Mouse (Mus musculus) heart, embryonic 14.5 days (tissue): ENCODE data around the gene Rfx7. TPM values are rescaled to one million over a fixed set of nuclear protein-coding genes. Genes with fewer than 3 reads are reported as not detected.

Experiments used
- ATAC-seq: fragments of 200-750 bp; cut with Nextera tagmentation; 2 replicates; pipeline ENCODE4 v1.8.0; 2017; ENCODE audit warnings: low read depth, moderate TSS enrichment; ENCODE audit not compliant: insufficient number of reproducible peaks, insufficient read depth, low FRiP score
- H3K27ac ChIP-seq, 2 experiments: fragments of 200-500 bp in 1 of 2; fragments of 300-500 bp in 1 of 2; sonication (generic) in 1 of 2; replicated peaks in 1 of 2; 2 replicates each; pipeline ENCODE4 v1.5.1; 2012 to 2014; ENCODE audit warnings: low read depth in 2 of 2, low read length in 2 of 2, control low read depth in 1 of 2, mild to moderate bottlenecking in 1 of 2, mixed read lengths in 1 of 2; ENCODE audit not compliant: control insufficient read depth in 1 of 2, insufficient read depth in 1 of 2
- H3K27me3 ChIP-seq: fragments of 300-500 bp; sonication (generic); 2 replicates; pipeline ENCODE4 v1.6.1; 2014; ENCODE audit warnings: mild to moderate bottlenecking, low read length, control low read depth; ENCODE audit not compliant: control insufficient read depth, insufficient read depth
- H3K36me3 ChIP-seq: fragments of 300-500 bp; sonication (generic); 2 replicates; pipeline ENCODE4 v1.6.1; 2014; ENCODE audit warnings: mild to moderate bottlenecking, control low read depth, low read length, mixed read lengths; ENCODE audit not compliant: control insufficient read depth, insufficient read depth
- H3K4me1 ChIP-seq, 2 experiments: fragments of 200-500 bp in 1 of 2; fragments of 300-500 bp in 1 of 2; sonication (generic) in 1 of 2; 2 replicates each; pipeline ENCODE4 v1.6.1; 2012 to 2014; ENCODE audit warnings: low read length in 2 of 2, control low read depth in 1 of 2, mixed read lengths in 1 of 2; ENCODE audit not compliant: control insufficient read depth in 2 of 2, insufficient read depth in 2 of 2
- H3K4me2 ChIP-seq: fragments of 300-500 bp; sonication (generic); 2 replicates; pipeline ENCODE4 v1.6.1; 2014; ENCODE audit warnings: mild to moderate bottlenecking, low read length
- H3K4me3 ChIP-seq, 2 experiments: fragments of 200-500 bp in 1 of 2; fragments of 300-500 bp in 1 of 2; sonication (generic) in 1 of 2; 2 replicates each; pipeline ENCODE4 v1.5.1; 2012 to 2014; ENCODE audit warnings: low read length in 2 of 2, mild to moderate bottlenecking in 2 of 2, control low read depth in 1 of 2, low read depth in 1 of 2, moderate library complexity in 1 of 2; ENCODE audit not compliant: control insufficient read depth in 1 of 2, insufficient read depth in 1 of 2
- H3K9ac ChIP-seq: fragments of 300-500 bp; sonication (generic); 2 replicates; pipeline ENCODE4 v1.6.1; 2014; ENCODE audit warnings: mild to moderate bottlenecking, low read length
- H3K9me3 ChIP-seq: fragments of 300-500 bp; sonication (generic); 2 replicates; pipeline ENCODE4 v1.6.1; 2016; ENCODE audit warnings: low read length, control low read depth; ENCODE audit not compliant: control insufficient read depth
- WGBS: fragments of 180-500 bp; shearing (Covaris S2); extraction: QIAGEN DNeasy Blood & Tissue Kit; methylation state at CpG from one replicate; pipeline ENCODE4 v1.1.7; 2014; 5-methylcytosine and 5-hydroxymethylcytosine counted together
- polyA plus RNA-seq: library from polyadenylated mRNA; unstranded; fragments of >200 nt; fragmentation: Nextera tagmentation; extraction: Ambion mirVana; gene quantifications from 2 replicates; pipeline ENCODE4 v1.2.1, GENCODE M21; 2014

Gene Rfx7
- polyA plus RNA-seq, 1 experiment from 2014 or later = 10.7 TPM

DNA sequence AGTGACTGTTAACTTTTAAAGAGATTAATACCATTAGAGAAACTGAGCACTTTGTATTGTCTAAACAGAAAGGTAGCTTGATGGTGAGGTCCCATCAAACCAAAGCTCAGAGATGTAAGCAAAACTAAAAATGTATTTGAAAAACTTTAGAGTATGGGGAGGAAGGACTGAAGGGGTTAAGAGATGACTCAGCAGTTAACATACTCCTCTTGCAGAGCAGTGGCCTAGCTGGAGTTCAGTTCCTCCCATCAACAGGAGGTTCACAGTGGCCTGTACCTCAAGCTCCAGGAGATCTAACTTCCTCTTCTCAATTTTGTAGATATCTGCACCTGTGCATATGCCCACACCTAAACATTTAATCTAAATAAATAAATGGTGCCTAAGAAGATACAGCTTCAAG lies 11.6 kb downstream of the Rfx7 start:
- Histone ChIP-seq H3K27me3 (no peaks in the 10 kb centered on the region), H3K27ac (no peak overlapping the region), H3K9me3 (no peaks in the 10 kb centered on the region), H3K9ac (no peak overlapping the region), H3K36me3 (peaks cover 5% of the 10 kb centered on the region), H3K4me3 (no peak overlapping the region), H3K4me1 (no peaks in the 10 kb centered on the region), H3K4me2 (no peak overlapping the region)
- no peak for ATAC-seq

DNA sequence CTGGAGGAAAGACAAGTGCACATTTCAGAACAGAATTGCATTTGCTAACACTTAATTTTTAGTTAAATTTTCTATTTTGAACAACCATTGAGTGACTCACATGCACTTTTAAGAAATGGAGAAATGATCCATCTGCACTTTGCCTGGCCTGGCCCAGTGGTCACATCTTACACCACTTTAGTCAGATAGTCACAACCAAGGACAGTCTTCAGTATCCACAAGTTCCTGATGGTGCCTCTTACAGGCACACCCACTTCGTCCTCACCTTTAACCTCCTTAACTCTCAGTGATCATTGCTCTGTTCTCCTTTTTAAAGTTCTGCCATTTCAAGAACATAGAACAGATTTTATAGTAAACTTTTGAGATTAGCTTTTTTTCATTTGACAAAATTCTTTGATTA lies 26.7 kb downstream of the Rfx7 start:
- 86% methylated on average over 1 of the region's 1 CpGs for WGBS
- H3K27ac ChIP-seq = no peak overlapping the region
- no peak overlapping the region for H3K4me2 ChIP-seq

DNA sequence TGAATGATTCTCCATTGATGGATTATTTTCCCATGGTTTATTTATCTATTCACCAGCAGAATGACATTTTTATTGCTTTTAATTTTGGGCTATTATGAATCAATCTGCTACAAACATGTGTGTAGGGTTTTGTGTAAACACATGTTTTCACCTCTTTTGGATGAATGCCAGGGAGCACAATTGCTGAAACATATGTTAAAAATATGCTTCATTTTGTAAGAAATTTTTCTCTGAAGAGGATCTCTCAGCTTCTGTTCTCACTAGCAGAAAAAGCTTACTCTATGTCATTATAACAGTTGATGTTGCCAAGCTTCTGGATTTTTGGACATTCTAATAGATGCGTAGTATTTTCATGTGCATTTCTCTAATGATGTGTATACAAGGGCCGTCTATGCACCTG lies 28.3 kb downstream of the Rfx7 start:
- Histone ChIP-seq H3K4me3 (no peak overlapping the region), H3K9ac (no peak overlapping the region), H3K27ac (no peak overlapping the region), H3K36me3 (no peaks in the 10 kb centered on the region), H3K4me1 (no peaks in the 10 kb centered on the region), H3K27me3 (no peaks in the 10 kb centered on the region), H3K9me3 (no peaks in the 10 kb centered on the region), H3K4me2 (no peak overlapping the region)
- no peak for ATAC-seq
- 91% methylated on average over 2 of the region's 2 CpGs for WGBS

More for the DNA sequence above, 26.7 kb downstream of the Rfx7 start:
- ATAC-seq = no peak
- no peaks in the 10 kb centered on the region for H3K4me1 ChIP-seq
- H3K9ac ChIP-seq = no peak overlapping the region
- H3K4me3 ChIP-seq = no peak overlapping the region
- no peaks in the 10 kb centered on the region for H3K36me3 ChIP-seq
- no peaks in the 10 kb centered on the region for H3K9me3 ChIP-seq
- H3K27me3 ChIP-seq = no peaks in the 10 kb centered on the region

DNA sequence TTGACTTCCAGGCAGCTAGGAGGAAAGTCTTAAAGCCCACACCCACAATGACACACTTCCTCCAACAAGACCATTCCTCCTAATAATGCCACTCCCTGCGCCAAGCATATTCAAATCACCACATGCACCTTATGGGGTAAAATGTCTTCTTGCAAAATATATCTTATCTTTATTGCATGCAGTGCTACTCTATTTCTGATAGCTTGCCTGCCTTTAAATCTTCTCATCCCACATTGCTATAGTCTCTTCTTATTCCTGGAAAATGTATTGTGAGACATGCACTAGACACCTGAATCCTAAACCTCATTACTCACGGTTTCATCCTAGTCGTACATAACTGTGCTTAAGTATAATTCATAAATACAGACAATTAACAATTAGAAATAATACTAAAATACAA lies 31.2 kb downstream of the Rfx7 start:
- no peak overlapping the region for H3K27ac ChIP-seq
- no peaks in the 10 kb centered on the region for H3K27me3 ChIP-seq
- H3K36me3 ChIP-seq = no peaks in the 10 kb centered on the region
- 86% methylated on average over 3 of the region's 3 CpGs for WGBS
- H3K4me1 ChIP-seq = no peaks in the 10 kb centered on the region
- H3K9me3 ChIP-seq = no peaks in the 10 kb centered on the region
- H3K9ac ChIP-seq = no peak overlapping the region
- no peak overlapping the region for H3K4me2 ChIP-seq
- no peak for ATAC-seq
- no peak overlapping the region for H3K4me3 ChIP-seq

DNA sequence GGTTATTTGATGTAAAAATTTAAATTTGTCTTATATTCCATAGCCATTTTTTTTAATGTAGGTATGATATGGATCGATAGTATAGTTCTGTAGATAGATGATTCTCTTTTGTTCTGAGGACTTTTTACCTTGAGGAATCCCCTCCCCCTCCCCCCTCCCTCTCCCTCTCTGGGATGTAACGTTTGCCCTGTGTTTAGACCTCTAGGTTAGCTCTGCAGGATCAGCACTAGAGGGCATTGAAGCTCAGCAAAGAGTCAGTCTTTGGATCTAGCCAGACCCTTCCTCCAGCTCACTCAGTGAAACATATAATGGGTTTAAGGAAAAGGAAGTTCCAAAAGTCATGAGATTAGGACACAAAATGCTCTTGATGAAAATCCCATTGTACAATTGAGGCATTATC lies 35.1 kb downstream of the Rfx7 start:
- no peak overlapping the region for H3K9ac ChIP-seq
- WGBS = 51% methylated on average over 2 of the region's 2 CpGs
- ATAC-seq = no peak
- no peaks in the 10 kb centered on the region for H3K4me1 ChIP-seq
- H3K27me3 ChIP-seq = no peaks in the 10 kb centered on the region
- H3K4me2 ChIP-seq = no peak overlapping the region
- no peaks in the 10 kb centered on the region for H3K9me3 ChIP-seq
- no peak overlapping the region for H3K4me3 ChIP-seq
- H3K27ac ChIP-seq = no peak overlapping the region
- H3K36me3 ChIP-seq = no peaks in the 10 kb centered on the region

DNA sequence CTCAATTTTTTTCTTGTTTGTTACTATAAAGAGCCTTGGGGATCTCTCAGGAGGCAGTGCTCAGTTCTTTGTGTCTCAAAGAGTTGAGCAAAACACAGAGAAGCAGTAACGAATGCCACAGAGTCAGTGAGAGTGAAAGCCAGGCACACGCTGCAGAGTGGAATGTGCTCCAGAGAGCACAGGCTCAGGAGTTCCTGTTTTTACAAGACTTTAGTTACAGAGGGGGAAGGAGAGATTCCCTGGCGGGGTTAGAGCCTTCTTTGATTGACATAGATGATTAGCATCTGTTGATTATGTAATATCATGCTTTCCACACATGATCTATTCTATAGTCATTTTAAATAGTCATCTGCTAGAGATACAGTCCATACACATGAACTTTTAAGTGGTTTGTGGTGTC lies 48.2 kb downstream of the Rfx7 start:
- Histone ChIP-seq H3K4me1 (peaks cover 0 to 5% of the 10 kb centered on the region in 2 experiments; a peak in 1 of 4 replicates), H3K36me3 (peaks cover 5% of the 10 kb centered on the region; the same call in 1 of the 2 replicates), H3K27ac (peak overlapping the region in 1 of 2 experiments; percentile 19; a peak in 1 of 4 replicates), H3K9ac (0 out of 2 replicates have a peak overlapping the region, but pooled peaks have one; percentile 11), H3K27me3 (no peaks in the 10 kb centered on the region), H3K4me3 (no peak overlapping the region), H3K4me2 (no peak overlapping the region), H3K9me3 (no peaks in the 10 kb centered on the region)
- WGBS = 5% methylated on average over 3 of the region's 3 CpGs
- ATAC-seq = no peak

DNA sequence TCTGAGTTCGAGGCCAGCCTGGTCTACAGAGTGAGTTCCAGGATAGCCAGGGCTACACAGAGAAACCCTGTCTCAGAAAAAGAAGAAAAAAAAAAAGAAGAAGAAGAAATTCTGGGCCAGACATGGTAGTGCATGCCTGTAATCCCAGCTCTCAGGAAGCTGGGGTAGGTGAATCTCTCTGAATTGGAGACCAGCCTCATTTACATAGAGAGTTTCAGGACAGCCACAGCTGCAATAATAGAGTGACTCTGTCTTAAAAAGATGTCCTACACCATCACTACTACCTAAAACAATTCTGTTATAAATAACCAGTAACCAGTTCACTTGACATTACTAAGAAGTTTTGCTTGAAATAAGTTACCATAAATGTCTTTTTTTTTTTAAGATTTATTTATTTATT lies 58.8 kb downstream of the Rfx7 start:
- no peak for ATAC-seq
- Histone ChIP-seq H3K4me3 (no peak overlapping the region), H3K9ac (no peak overlapping the region), H3K4me2 (no peak overlapping the region), H3K27ac (no peak overlapping the region), H3K27me3 (no peaks in the 10 kb centered on the region), H3K9me3 (no peaks in the 10 kb centered on the region), H3K4me1 (no peaks in the 10 kb centered on the region), H3K36me3 (0 out of 2 replicates have a peak, but pooled peaks cover 7% of the 10 kb centered on the region)
- 88% methylated on average over 1 of the region's 1 CpGs for WGBS

DNA sequence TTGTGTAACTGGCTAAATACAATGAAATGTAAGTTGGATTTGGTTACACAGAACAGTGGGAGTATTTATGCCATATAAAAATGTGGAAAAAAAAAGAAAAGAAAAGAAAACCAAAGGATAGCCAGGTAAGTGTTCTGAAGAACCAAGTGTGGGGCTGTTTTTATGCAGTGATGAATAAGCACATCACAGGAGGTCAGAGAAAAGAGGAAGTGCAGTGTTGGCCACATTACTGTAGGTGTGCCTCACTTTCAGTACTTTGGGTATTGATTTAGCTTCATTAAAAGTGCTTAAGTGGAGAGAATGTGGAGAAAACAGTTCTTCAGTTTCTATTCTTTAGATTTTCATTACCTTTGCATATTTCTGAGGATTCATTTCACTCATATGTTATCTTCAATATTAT lies 60.0 kb downstream of the Rfx7 start:
- H3K27me3 ChIP-seq = no peaks in the 10 kb centered on the region
- H3K9me3 ChIP-seq = no peaks in the 10 kb centered on the region
- no peak for ATAC-seq
- H3K4me2 ChIP-seq = no peak overlapping the region
- 0 out of 2 replicates have a peak, but pooled peaks cover 10% of the 10 kb centered on the region for H3K36me3 ChIP-seq
- no peaks in the 10 kb centered on the region for H3K4me1 ChIP-seq
- H3K27ac ChIP-seq = no peak overlapping the region
- H3K4me3 ChIP-seq = no peak overlapping the region
- H3K9ac ChIP-seq = no peak overlapping the region
